Mouse (Mus musculus) heart, embryonic 15.5 days (tissue): ENCODE measurements around the gene Mrpl3. TPM values are rescaled to one million over a fixed set of nuclear protein-coding genes. Genes with fewer than 3 reads are reported as not detected.

Experiments used
- polyA plus RNA-seq: library from polyadenylated mRNA; unstranded; fragments of >200 nt; fragmentation: Nextera tagmentation; extraction: Ambion mirVana; gene quantifications from 2 replicates; pipeline ENCODE4 v1.2.1, GENCODE M21; 2015

Mrpl3 gene
- polyA plus RNA-seq, 1 experiment from 2014 or later = 111 TPM

Other genes with a start within 250 kb of the Mrpl3 start
- 8.3 and 12.2 TPM in 2 replicates for gene Nudt16, start 78.6 kb downstream of the Mrpl3 start, polyA plus RNA-seq
- not detected in 2 replicates for gene 1700080E11Rik, start 91.9 kb downstream of the Mrpl3 start, polyA plus RNA-seq